Mouse (Mus musculus) midbrain, embryonic 11.5 days (tissue): ENCODE measurements around the gene Napb. TPM values are rescaled to one million over a fixed set of nuclear protein-coding genes. Genes with fewer than 3 reads are reported as not detected.

Experiments
- ATAC-seq: fragments of 200-750 bp; cut with Nextera tagmentation; 2 replicates; pipeline ENCODE4 v1.8.0; 2017; ENCODE audit warnings: moderate TSS enrichment, moderate library complexity; ENCODE audit not compliant: low FRiP score
- DNase-seq: peaks from one replicate; pipeline ENCODE4 v3.0.0; 2015; ENCODE audit warnings: low spot score; ENCODE audit errors: missing footprints
- H3K27ac ChIP-seq: fragments of 300-500 bp; sonication (generic); 2 replicates; pipeline ENCODE4 v1.5.1; 2014; ENCODE audit warnings: low read depth, low read length
- H3K27me3 ChIP-seq: fragments of 300-500 bp; sonication (generic); 2 replicates; pipeline ENCODE4 v1.6.1; 2014; ENCODE audit warnings: mild to moderate bottlenecking, low read length, moderate library complexity, mixed read lengths; ENCODE audit not compliant: control insufficient read depth, insufficient read depth
- H3K36me3 ChIP-seq: fragments of 300-500 bp; sonication (generic); 2 replicates; pipeline ENCODE4 v1.6.1; 2014; ENCODE audit warnings: mild to moderate bottlenecking, low read length, moderate library complexity, mixed read lengths; ENCODE audit not compliant: control insufficient read depth, insufficient read depth
- H3K4me1 ChIP-seq: fragments of 300-500 bp; sonication (generic); 2 replicates; pipeline ENCODE4 v1.6.1; 2014; ENCODE audit warnings: low read length; ENCODE audit not compliant: control insufficient read depth, insufficient read depth
- H3K4me2 ChIP-seq: fragments of 300-500 bp; sonication (generic); 2 replicates; pipeline ENCODE4 v1.6.1; 2014; ENCODE audit warnings: mild to moderate bottlenecking, moderate library complexity
- H3K4me3 ChIP-seq: fragments of 300-500 bp; sonication (generic); 2 replicates; pipeline ENCODE4 v1.5.1; 2014; ENCODE audit warnings: low read depth, low read length
- H3K9ac ChIP-seq: fragments of 300-500 bp; sonication (generic); 2 replicates; pipeline ENCODE4 v1.6.1; 2014; ENCODE audit warnings: low read length
- H3K9me3 ChIP-seq: fragments of 300-500 bp; sonication (generic); 2 replicates; pipeline ENCODE4 v1.6.1; 2016; ENCODE audit warnings: low read length; ENCODE audit not compliant: control insufficient read depth
- WGBS: fragments of 180-500 bp; shearing (Covaris S2); extraction: QIAGEN DNeasy Blood & Tissue Kit; methylation state at CpG from one replicate; pipeline ENCODE4 v1.1.7; 2014; 5-methylcytosine and 5-hydroxymethylcytosine counted together
- polyA plus RNA-seq: library from polyadenylated mRNA; unstranded; fragments of >200 nt; fragmentation: Nextera tagmentation; extraction: Ambion mirVana; gene quantifications from 2 replicates; pipeline ENCODE4 v1.2.1, GENCODE M21; 2014

Napb gene
- polyA plus RNA-seq, 1 experiment from 2014 or later, result 17.1 TPM

DNA sequence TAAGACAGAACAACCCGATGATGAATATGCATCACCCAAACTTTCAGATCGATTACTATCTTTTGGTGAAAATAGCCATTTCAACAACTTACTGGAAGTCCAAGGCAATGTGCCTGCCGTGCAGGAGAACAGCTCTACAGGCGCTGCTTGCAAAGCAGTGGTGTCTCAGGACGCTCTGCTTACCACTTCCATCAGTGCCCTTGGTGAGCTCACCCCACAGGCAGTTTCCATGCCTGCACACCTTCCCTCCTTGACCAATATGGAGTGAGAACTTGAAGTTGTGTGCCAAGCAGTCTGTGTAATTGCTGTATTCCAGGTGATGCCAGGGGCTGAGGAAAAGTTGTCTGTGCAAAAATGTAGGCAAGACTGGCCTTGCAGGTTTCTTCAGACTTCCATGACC, 41.5 kb downstream of the Napb start:
- Histone ChIP-seq H3K27me3 (no peaks in the 10 kb centered on the region), H3K9me3 (no peaks in the 10 kb centered on the region), H3K9ac (no peak overlapping the region), H3K4me1 (no peaks in the 10 kb centered on the region), H3K4me3 (no peak overlapping the region), H3K27ac (no peak overlapping the region), H3K4me2 (no peak overlapping the region), H3K36me3 (peaks cover 17% of the 10 kb centered on the region)
- 93% methylated on average over 5 of the region's 5 CpGs for WGBS
- DNase-seq (no peak), ATAC-seq (no peak)

DNA sequence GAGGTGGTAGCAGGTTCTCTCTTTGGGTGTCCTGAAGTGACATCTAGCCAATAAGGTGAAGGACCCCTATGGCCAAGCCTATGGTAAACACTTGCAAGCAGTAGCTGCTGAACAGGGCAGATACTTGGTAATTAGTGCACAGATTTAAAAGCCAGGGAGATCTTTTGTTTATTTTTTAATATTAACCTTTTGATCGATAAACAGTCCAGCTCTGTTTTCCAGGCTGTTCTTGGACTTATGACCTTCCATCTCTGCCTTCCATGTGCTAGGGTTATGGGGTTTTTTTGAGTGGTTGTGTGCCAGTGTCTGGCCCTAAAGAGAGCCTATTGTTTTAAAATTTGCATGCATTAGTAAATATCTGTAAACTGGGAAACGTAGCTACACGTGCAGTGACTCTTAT, 42.0 kb downstream of the Napb start:
- ATAC-seq (no peak), DNase-seq (no peak)
- no peak overlapping the region for H3K27ac ChIP-seq
- peaks cover 17% of the 10 kb centered on the region for H3K36me3 ChIP-seq
- H3K4me3 ChIP-seq, result no peak overlapping the region
- 89% methylated on average over 3 of the region's 3 CpGs for WGBS
- 0 out of 2 replicates have a peak, but pooled peaks cover 2% of the 10 kb centered on the region for H3K4me1 ChIP-seq
- no peaks in the 10 kb centered on the region for H3K9me3 ChIP-seq
- H3K9ac ChIP-seq, result no peak overlapping the region
- H3K27me3 ChIP-seq, result no peaks in the 10 kb centered on the region
- H3K4me2 ChIP-seq, result no peak overlapping the region

DNA sequence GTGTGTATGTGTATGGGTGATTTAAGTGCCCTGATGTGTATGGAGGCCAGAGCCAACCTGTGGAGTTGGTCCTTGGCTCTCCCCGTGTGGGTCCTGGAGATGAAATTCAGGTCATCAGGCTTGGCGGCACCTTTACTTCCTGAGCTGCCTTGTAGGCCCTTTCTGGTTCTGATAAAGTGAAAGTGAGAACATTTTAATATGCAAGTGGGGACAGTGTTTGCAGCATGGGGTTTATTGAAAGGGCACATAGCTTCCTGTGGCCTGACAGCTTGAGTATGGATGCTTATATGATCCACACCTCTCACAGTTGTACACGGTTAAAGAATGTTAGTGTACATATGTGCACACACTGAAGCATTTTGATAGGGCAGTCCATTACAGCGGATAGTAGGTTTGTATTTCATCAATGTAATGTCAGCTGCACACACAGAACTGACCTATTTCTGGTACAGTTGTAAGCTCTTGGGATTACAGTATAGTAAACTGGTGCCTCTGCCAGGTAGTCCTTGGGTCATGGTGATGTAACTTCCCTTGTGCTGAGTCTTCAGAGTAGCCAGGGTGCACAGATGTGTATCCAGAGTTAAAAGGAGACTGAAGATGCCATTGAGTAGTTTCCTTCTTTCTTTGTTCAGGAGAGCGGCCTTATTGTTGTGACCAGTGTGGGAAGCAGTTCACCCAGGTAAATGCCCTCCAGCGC, 42.7 kb downstream of the Napb start:
- no peak overlapping the region for H3K27ac ChIP-seq
- H3K4me1 ChIP-seq, result 0 out of 2 replicates have a peak, but pooled peaks cover 2% of the 10 kb centered on the region
- H3K9ac ChIP-seq, result no peak overlapping the region
- no peaks in the 10 kb centered on the region for H3K27me3 ChIP-seq
- ATAC-seq, result no peak
- 95% methylated on average over 6 of the region's 6 CpGs for WGBS
- H3K4me3 ChIP-seq, result no peak overlapping the region
- peaks cover 21% of the 10 kb centered on the region for H3K36me3 ChIP-seq
- DNase-seq, result no peak
- no peak overlapping the region for H3K4me2 ChIP-seq
- H3K9me3 ChIP-seq, result no peaks in the 10 kb centered on the region

DNA sequence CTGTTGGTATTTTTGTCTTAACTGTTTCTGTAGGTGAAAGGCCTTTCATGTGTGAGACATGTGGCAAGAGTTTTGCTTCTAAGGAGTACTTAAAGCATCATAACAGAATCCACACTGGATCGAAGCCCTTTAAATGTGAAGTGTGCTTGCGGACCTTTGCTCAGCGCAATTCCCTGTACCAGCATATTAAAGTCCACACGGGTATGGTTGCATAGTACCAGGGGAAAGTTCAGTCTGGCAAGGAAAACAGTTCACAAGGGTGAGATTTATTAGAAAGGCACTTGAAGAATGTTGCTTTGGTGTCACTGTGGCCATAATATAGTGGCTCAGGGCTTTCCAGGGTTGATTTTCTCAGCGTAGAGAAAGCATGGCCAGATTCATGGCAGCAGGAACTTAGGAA, 44.3 kb downstream of the Napb start:
- no peaks in the 10 kb centered on the region for H3K9me3 ChIP-seq
- H3K27me3 ChIP-seq, result no peaks in the 10 kb centered on the region
- H3K9ac ChIP-seq, result no peak overlapping the region
- no peak overlapping the region for H3K4me3 ChIP-seq
- H3K27ac ChIP-seq, result no peak overlapping the region
- WGBS, result 97% methylated on average over 5 of the region's 5 CpGs
- H3K4me1 ChIP-seq, result 0 out of 2 replicates have a peak, but pooled peaks cover 2% of the 10 kb centered on the region
- no peak overlapping the region for H3K4me2 ChIP-seq
- DNase-seq (no peak), ATAC-seq (no peak)
- peaks cover 22% of the 10 kb centered on the region for H3K36me3 ChIP-seq

DNA sequence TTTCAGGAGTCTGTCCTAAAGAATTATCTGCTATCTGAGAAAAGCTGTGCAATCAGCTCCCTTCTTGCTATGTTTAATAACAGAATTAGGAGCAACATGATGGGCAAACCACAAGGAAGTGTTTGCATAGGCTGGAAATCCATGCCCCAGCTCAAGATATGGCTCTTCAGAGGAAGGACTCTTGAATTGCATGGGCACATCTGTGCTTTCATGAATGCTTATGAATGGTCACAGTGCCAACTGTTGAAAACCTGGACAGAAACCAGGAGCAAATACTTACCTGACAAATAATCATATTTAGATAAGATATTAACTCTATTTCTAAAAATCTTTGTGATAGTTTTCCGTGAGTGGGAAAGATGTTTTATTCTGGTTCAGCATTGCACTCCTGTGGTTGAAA, 45.4 kb downstream of the Napb start:
- H3K9ac ChIP-seq, result no peak overlapping the region
- no peak overlapping the region for H3K4me2 ChIP-seq
- peaks cover 4% of the 10 kb centered on the region for H3K4me1 ChIP-seq
- no peaks in the 10 kb centered on the region for H3K27me3 ChIP-seq
- WGBS, result 91% methylated on average over 1 of the region's 1 CpGs
- peaks cover 19% of the 10 kb centered on the region for H3K36me3 ChIP-seq
- H3K9me3 ChIP-seq, result no peaks in the 10 kb centered on the region
- no peak for DNase-seq
- no peak overlapping the region for H3K4me3 ChIP-seq
- no peak overlapping the region for H3K27ac ChIP-seq
- ATAC-seq, result no peak

DNA sequence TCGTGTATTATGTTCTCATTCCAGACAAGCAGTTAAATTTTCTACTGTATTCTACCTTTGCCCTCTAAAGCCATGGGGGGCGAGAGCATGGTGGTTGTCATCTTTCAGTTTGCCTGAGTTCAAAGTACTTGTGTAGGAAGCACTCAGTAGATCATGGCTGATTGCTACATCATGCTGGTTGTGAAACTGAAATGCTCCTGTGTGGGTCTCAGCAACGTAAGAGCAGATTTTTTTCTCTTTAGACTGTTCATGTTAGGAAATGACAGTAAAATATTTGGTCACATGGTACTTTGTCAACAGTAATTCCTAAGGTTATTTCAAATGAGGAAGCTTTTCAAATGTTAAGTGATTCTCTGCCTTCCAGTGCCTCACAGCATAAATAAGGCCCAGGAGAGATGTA, 46.6 kb downstream of the Napb start:
- DNase-seq, result no peak
- Histone ChIP-seq H3K36me3 (peaks cover 11% of the 10 kb centered on the region), H3K4me1 (peaks cover 8% of the 10 kb centered on the region), H3K4me2 (no peak overlapping the region), H3K4me3 (no peak overlapping the region), H3K9me3 (no peaks in the 10 kb centered on the region), H3K27ac (no peak overlapping the region), H3K9ac (no peak overlapping the region), H3K27me3 (no peaks in the 10 kb centered on the region)
- no peak for ATAC-seq
- WGBS, result 92% methylated on average over 3 of the region's 3 CpGs

DNA sequence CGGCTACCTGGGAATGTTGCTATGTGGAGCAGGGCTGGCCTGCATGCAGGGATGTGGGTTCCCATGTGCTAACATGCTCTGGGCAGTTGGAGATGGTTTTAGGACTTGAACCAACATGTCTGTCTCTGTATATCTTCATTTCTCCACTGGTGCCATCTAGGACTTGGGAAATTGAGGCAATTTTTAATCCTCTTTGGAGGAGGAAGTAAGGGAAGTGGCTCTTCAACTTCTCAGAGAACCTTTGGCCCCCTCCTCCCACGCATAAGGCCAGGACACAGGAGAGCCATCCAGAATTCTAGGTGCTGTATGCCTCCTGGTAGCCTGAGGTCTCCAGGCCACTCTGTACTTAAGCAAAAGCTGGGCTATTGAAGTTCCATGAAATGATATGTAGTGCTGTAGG, 47.3 kb downstream of the Napb start:
- Histone ChIP-seq H3K36me3 (peaks cover 6% of the 10 kb centered on the region), H3K4me1 (peaks cover 8% of the 10 kb centered on the region), H3K4me2 (no peak overlapping the region), H3K27ac (no peak overlapping the region), H3K9ac (no peak overlapping the region), H3K4me3 (no peak overlapping the region), H3K9me3 (no peaks in the 10 kb centered on the region), H3K27me3 (no peaks in the 10 kb centered on the region)
- DNase-seq (no peak), ATAC-seq (no peak)
- 91% methylated on average over 2 of the region's 2 CpGs for WGBS

DNA sequence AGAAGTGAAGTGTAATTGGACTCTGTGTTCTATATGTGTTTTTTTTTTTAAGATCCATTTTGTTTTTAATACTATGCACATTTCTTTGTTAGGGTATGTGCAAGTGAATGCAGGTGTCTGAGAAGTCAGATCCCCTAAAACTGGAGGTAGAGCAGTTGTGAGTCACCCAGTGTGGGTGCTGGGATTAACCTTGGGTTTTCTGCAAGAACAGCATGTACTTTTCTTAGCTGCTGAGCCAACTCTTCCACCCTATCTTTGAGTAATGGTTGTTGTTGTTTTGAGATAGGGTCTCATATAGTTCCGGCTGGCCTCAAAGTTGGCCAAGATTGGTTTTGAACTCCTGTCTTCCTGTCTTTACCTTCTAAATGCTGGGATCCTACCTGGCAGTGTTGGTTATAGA, 49.2 kb downstream of the Napb start:
- H3K36me3 ChIP-seq, result peaks cover 5% of the 10 kb centered on the region
- H3K9me3 ChIP-seq, result no peaks in the 10 kb centered on the region

DNA sequence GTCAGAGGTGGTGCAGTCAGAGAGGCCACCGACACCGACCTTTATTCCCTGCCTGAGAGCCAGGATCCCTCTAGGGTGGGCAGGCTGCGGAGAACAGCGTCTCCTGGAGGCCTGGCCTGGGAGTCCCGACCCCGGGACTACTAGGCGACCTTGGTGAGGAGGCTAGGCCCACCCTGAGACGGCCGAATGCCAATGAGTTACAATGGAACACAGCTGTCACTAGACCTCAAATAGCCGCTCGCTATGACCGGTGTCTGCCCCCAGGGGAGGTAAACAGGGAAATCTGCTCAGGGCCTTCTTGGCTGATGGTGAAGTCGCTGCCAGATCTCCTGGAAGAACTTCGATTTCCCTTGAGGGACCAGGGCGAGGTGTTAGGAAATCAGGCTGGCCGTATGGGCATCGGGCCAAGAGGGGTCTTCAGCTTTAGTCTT, 50.8 kb downstream of the Napb start:
- DNase-seq, result peak; percentile 87
- peak overlapping the region; percentile 77 for H3K9ac ChIP-seq
- 6% methylated on average over 17 of the region's 17 CpGs for WGBS
- H3K27me3 ChIP-seq, result no peaks in the 10 kb centered on the region
- peak overlapping the region; percentile 78 for H3K4me2 ChIP-seq
- peak overlapping the region; percentile 68 for H3K4me3 ChIP-seq
- peak; percentile 68 for ATAC-seq
- peak overlapping the region; percentile 59; the same call in 1 of the 2 replicates for H3K27ac ChIP-seq
- no peaks in the 10 kb centered on the region for H3K9me3 ChIP-seq
- H3K4me1 ChIP-seq, result peaks cover 37% of the 10 kb centered on the region
- H3K36me3 ChIP-seq, result peaks cover 5% of the 10 kb centered on the region

More for the DNA sequence above, 49.2 kb downstream of the Napb start:
- no peak overlapping the region for H3K9ac ChIP-seq
- H3K4me1 ChIP-seq, result peaks cover 25% of the 10 kb centered on the region
- H3K4me3 ChIP-seq, result no peak overlapping the region
- DNase-seq (no peak), ATAC-seq (no peak)
- H3K4me2 ChIP-seq, result no peak overlapping the region
- WGBS, result 94% methylated on average over 1 of the region's 1 CpGs
- no peak overlapping the region for H3K27ac ChIP-seq
- no peaks in the 10 kb centered on the region for H3K27me3 ChIP-seq
